Mouse (Mus musculus) adrenal gland, adult 2 months (tissue): ENCODE data around the gene Col23a1. TPM values are rescaled to one million over a fixed set of nuclear protein-coding genes. Genes with fewer than 3 reads are reported as not detected.
"Not testable (repeated sequence)": the region's sequence is repeated elsewhere in the genome, so short reads cannot be mapped to it uniquely, and the experiment has no call there.

Experiments
- DNase-seq: peaks from one replicate; pipeline ENCODE4 v3.0.0; 2021
- polyA plus RNA-seq: library from polyadenylated mRNA; depleted of rRNA; stranded (reverse); fragments of >200 nt; gene quantifications from 2 replicates; pipeline ENCODE4 v1.2.3, GENCODE M21; 2012
- total RNA-seq, 2 experiments: library from RNA; stranded (reverse); gene quantifications; 2 replicates each; pipeline ENCODE4 v1.2.3; 2021

Gene Col23a1
- total and polyA plus RNA-seq, 3 experiments = 1.1 to 6.9 (median 1.4) TPM

DNA sequence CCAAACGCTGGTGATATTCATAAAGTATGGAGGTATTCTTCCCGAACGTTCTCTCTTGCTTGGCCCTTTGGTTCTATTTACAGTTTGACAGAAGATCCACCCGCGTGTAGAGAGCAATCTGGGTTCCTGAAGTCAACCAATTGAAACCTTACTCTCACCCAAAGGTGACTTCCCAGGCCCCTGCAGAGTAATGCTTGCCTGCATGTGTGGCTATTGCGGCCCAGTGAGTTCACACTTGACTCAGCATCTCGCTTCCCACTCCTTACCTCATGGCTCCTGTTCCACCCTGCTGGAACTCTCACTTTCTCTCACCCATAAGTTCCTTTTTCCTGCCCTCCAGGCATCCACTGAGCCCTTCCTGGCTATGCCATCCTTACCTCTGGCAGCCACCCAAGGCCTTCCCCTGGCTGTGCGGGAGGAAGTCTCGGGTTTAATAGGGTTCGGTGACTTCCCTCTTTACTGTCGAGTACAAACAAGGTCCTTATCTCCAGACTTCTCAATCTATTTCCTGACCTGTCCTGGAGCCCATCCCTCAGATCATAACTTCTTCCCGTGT is 38.7 kb downstream of the Col23a1 start:
- peak; percentile 43 for DNase-seq

DNA sequence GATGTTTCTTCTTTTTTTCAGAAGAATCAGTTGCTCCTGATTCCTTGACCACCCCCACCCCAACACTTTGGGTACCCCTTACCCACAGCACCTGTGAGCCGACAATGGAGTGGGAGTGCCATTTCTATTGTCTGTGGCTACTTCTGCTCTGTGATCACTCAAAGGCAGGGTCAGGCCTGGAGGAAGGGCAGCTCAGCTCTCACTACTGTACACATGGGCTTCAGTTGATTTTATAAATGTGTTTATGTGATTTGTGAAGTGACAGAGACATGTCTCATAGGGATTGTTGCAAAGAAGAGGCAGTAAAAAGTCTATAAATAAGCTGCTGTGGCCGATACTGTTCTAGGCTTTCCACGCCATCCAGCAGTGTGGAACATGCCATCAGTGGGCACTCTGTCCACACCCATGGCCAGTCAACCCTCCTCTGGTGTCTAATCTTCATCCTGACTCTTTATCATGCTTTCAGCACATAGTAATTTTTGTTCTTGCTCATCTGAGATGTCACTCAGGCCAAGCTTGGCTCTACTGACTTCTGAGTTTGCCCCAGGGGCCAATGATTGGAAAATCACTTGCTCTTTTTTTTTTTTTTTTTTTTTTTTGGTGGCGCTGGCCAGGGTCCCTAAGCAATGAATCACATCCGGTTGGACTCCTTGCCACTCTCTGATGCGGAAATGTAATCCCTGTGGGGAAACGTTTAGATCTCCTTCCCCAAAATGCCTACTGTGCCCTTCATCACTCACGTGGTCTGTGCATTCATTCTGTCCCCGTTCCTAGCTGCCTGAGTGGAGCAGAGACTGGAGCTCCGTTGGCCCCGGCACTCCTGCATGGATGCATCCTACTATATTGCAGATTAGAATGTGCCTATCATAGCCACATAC is 40.4 kb downstream of the Col23a1 start:
- DNase-seq = no peak

DNA sequence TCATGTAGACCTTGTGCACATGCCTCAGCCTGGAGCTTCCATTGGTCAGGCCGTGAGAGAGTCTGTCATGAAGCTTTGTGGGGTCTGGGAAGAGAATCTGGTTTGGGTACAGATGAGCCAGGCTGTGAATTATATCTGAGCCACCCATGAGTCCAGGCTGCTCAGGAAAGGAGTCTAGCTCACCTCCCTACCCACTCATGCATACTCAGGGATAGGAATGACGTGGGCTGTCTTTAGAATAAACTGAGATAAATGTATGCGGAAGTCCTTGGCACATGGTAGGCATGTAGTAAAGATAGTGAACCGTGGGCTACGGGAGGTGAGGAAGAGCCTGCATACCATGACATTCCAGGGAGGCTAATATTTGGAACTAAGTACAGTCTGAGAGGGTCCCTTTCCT is 44.3 kb downstream of the Col23a1 start:
- no peak for DNase-seq

DNA sequence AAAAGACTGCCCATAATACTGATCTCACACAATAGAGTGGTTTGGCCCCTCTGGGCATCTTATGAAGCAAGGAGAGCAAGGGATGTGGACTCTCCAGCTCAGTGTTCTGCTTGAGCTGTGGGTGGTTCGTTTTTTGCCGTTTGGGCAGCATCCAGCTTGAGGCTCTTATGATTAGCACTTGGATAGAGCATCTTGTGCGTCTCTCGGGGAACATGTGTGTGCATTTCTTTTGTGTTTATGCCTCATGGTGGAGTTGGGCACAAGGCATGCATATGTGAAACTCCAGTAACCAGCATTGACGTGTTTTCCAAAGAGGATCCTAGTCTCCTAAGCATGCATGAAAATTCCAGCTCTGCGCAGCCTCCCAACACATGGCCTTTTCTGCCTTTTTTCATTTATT is 47.9 kb downstream of the Col23a1 start:
- no peak for DNase-seq

DNA sequence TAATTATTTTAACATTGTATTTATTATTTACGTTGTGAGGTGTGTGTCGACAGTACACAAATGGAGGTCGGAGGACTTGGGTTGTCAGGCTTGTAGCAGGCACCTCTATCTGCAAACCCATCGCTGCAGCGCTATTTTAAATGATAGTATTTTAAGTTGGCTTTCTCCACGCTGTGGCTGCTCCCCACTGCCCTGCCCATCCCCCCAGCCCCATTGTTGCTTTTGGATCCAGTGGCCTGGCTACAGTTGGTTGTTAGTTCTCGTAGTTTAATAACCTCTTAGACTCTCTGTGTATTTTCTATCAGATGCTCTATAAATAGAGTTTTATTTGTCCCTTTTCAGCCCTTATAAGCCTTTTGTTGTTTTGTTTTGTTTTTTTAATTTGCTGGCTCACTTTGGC is 48.7 kb downstream of the Col23a1 start:
- DNase-seq = no peak

DNA sequence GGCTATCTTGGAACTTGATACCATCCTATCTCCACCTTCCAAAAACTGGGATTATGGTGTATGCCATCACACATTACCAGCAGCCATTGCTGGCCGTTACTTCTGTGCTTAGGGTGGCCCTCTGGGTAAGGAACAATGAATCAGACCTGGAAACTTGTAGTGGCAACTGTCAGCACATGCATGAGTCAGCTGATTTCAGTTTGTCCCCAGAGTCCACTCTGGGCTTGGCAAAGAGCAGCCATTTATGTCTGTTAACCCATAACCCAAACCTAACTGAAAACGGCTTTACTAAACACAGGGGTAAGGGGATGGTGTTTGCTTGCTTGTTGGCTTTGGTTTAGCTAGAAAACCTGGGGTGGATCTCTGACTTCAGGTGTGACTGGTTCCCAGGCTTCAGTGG is 51.4 kb downstream of the Col23a1 start:
- no peak for DNase-seq

DNA sequence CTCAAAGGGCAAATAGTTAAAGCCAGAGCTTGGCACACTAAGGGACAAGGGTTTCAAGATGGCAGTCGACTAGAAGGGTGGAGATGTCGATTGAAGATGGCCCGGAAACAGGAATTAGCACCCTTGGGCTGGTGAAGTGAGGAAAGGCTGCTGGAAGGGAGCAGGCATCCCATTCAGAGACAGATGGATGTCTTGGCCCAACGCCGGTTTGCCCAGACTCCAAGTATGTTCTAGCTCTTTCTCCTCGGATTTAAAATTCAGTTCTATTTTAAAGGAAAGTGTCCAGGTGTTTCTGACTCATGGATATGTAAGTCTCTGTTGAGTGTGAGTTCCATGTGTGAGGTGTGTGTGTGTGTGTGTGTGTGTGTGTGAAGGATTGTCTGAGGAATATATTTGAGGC is 53.1 kb downstream of the Col23a1 start:
- DNase-seq = no peak

DNA sequence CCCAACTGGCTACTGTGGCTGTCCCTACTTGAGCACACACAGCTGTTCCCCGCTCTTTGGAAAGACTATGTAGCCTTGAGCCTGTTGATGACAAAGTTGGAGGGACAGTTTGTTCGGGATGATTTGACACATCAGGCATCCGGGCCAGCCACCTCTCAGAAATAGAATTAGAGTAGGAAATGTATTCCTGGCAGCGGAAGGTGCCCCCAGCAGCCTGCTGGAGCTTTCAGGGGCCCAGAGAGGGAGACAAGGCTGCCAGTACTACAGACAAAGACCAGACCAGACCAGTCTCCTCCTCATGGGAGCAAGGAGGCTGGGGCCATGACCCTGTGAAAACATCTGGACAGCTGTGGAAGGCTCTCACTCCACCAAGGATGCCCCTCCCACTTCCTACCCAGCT is 53.6 kb downstream of the Col23a1 start:
- peak; percentile 30 for DNase-seq

DNA sequence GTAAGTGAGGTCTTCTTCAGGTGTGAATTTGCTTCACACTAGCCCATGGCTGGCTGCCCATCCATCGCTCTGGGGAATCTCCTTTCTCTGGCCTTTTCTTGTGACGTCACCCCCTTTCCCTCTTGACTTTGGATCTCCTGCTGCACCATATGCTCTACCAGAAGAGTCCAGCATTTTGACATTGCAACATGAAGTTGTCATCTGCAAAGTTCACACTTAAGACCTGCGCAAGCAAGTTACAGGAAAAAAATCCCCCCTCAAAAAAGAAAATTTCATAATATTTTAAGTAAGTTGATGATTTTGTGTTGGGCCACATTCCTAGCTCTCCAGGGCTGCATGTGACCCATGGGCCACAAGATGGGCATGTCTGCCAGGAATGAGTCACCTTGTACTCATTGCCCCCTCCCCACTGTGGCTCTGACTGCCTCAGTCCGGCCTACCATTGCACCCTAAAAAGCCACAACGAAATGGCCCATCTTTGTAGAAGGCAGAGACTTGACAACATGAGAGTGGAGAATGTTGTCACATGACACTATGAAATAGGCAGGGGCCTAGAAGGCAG is 54.1 kb downstream of the Col23a1 start:
- no peak for DNase-seq

DNA sequence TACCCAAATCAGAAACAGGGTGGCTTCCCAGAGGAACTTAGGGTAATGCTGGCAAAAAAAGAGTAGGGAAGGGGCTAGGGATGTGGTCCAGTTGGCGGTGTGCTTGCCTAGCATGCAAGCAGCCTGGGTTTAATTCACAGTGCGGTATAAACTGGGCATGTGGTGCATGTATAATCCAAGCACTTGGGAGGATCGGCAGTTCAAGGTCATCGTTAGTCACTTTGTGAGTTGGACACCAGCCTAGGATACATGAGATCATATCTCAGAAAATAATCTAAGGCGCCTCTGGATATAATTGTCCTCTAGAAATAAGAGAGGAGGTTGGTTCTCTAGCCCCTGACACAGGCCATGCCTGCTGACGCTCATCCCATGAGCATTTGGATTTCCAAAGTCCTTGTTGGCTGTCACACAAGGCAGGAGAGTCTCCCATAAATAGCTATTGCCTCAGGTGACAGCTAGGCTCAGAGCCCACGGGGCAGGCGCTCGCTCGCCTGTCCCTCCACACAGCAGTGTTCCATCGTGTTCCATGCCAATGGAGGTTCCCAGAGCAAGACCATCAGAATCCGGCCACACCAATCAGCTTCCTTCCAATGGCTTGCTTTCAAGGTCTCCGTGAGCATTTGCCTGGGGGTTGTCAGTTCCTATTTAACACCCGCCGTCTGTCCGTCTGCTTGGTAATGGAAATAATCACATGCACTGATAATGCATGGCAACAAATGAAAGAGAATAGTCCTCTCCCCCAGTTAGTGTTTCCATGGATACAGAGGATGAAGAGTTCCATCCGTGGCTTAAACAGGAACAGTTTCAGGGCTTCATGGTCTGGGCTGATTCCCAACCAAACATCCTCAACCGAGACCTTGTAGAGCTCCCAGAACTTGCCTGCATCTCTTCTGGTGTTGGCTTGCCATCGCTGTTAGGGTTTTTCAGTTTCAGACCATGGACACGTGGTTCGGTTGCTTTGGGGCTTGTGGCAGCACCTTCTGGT is 56.1 kb downstream of the Col23a1 start:
- peak; percentile 72 for DNase-seq

DNA sequence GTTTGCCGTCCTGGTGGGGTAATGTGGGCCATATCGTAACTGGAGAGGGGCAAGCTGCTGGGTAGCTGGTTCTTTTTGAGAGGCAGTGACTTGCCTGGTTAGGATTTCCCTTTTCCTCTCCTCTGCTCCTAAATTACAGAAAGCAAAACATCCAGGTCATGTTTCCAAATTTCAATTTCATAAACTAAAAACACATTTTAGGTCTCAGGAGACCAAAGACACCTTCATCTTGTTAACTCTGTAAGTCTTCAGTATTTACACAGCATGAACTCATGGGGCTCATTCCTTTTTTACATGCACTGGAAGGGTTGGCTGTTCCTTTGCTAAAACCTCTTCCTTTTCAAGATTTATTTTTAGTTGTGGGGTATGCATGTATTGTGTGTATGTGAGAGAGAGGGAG is 58.0 kb downstream of the Col23a1 start:
- DNase-seq = no peak

DNA sequence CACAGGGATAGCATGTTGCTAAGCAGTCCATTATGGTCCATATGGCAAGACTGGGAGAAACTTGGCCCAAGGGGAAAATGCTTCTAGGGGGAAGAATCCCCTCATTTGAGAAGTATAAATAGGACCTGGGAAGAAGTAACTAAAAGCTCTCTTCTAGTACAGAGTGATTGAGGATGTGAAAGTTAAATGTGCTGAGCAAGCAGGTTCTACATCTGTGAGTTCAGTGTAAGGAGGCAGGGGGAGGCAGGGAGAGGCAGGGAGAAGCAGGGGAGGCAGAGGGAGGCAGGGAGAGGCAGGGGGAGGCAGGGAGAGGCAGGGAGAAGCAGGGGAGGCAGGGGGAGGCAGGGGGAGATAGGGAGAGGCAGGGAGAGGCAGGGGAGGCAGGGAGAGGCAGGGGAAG is 59.9 kb downstream of the Col23a1 start:
- no peak for DNase-seq

DNA sequence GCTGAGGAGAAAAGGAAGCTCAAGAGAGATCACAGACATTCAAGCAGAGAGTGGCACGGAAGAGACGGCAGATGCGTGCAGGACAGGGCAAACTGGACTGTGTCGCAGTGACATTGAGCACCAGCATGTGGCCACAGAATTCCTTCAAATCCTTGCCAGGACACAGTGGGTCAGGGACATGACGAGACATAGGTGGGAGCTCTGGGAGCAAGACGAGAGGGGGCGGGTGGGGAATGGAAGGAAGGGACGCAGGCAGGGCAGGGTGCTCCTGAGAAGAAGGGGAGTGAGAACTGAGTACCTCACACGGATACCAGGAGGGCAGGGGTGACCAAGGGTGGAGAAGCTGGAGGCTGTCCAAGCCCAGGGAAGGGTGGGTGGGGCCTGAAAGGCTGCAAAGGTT is 61.4 kb downstream of the Col23a1 start:
- no peak for DNase-seq

DNA sequence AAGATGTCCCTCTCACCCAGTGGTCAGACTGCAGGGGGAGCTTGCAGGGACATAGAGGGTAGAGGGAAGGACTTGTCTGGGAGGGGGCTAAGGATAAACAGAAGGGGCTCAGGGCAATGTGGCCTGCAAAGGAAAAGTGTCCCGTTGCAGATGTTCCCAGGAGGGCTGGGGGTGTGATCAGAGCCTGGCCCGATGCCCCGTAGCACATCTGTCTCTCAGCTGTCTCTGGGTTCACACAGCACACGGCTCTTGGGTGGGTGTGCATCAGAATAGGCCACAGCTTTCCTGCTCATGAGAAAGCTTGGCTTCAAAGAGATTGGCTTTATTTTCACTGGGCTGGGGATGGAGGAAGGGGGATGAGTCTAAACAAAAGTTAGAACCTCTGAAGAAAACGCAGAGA is 62.1 kb downstream of the Col23a1 start:
- no peak for DNase-seq

DNA sequence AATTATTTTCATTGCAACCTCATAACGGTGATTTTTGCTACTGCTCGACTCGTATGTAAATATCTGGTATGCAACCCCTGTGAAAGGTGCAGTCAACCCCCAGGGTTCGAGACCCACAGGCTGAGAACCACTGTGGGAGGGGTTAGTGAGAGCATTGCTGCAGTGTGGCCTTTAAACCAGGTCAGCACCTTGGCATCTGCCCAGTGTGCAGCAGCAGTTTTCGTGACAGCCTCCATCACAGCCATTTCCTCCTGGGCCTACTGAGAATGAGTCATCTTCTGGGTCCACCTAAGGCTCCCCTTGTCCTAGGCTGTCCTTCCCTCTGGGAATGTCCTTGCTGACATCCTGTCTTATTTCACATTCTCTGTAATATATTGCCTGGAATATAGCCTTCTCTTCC is 64.0 kb downstream of the Col23a1 start:
- peak; percentile 71 for DNase-seq

DNA sequence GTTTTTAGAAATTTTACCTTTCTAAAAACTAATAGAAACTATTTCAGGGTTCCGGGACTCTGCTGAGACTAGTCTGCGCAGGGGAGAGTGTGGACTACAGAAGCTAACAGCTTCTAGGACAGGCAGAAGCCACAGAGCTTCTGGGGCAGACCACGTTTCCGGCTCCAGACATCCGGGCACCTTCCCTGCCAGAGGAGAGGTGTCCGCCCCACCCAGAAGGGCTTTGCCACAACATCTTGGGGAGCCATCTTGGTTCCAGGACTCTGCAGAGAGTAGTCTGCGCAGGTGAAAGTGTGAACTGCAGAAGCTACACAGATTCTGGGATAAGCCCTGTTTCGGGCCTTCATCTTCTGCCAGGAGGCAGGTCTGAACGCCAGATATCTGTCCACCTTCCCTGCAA is 69.3 kb downstream of the Col23a1 start:
- DNase-seq = not testable (repeated sequence)

DNA sequence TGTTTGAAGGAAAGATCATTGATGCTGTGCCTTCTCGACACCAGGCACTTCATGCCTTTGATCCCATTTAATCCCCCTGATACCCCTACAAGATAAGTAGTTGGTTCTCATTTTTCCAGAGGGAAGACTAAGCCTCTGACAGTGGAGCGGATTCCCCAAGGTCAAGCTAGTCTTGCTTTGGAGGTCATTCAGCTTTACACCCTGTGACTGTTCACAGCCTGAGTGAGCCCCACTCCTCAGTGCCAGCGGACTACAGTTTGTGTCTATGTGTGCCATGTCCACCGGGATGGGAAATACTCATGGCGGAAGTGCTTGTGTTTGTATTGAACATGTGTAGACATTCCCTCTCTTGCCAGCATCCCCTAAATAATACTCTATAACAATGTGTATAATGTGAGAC is 74.6 kb downstream of the Col23a1 start:
- peak; percentile 35 for DNase-seq

DNA sequence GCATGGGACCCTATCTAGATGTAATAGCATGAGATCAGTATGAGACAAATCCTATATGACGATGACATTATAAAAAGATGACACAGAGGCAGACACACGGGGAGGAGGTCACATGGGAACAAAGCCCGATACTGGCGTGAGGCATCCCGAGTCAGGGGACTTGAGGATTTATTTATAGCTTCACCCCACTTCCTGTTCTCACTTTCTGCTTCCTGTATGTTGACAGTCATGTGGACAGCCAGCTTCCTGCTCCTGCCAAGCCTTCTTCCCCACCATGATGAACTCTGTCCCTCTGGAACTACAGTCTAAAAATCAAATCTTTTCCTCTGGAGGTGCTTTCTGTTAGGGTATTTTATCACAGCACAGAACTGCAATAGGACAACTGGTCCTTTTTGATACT is 77.6 kb downstream of the Col23a1 start:
- no peak for DNase-seq

DNA sequence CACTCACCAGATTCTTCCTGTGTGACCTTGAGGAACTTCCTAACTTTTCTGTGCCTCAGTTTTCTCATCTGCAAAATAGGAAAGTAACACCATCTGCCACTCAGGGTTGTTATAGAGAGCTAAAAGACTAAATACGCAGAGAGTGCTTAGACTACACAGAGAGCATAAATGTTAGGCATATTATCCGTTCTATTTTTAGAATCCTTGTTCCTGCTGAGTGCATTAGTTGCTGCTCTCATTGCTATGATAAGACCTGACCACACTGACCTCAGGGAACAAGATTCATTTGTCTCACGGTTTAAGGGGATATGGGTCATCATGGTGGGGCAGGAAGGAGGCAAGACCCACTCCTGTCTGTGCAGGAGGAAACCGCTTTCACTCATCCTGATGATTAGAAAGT is 80.6 kb downstream of the Col23a1 start:
- DNase-seq = no peak

DNA sequence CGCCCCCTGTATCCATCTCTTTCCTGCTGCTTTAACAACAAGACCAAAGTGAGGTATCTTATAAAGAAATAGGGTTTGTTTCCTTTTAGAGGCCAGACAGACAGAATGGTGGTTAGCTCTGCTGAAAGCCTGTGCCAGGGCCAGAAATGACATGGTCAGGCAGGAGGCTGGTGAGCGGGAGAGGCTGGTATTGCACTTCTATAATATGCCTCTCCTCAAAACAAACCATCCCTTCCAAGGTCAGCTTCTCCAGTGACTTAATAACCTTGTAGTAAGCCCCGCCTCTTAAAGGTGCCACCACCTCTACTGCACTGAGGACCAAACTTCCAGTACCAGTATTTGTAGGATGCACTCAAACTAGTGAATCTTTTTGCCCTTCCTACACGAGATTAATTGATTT is 81.6 kb downstream of the Col23a1 start:
- DNase-seq = peak; percentile 23

DNA sequence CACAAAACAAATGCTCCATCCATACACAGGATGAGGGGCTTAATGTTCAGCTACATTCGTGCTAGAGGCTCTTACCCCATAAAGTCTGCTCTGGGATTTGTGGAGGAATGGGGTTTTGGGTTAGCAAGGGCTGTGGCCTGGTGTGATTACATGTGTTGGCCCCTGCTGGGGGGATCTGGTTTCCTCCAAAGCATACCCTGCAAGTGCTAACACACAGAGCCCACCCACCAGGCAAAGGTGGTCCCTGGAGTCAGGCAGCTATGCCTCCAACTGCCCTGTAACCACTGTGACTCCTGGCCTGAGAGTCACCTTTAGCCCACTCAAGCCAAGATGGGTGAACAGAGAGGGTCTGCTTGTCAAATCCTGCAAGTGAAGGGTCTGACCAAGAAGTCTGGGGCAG is 82.2 kb downstream of the Col23a1 start:
- no peak for DNase-seq

DNA sequence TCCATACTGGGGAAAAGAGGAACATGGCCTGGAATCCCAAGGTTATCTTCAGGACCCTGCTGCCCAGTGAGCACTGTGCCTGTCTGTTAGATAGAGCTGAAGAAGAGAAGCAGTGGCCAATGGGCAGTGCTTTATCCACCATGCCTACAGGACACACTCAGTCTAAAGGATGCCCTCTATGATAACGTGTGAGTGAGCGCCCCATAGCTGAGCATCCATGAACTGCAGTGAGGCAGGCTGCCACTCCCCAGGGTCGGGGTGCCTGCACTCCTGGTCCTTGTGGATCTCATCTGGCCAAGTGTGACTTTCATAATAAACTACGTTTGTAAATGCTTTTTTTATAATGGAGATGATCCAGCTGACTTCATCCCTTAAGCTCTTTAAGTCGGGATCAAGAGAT is 87.5 kb downstream of the Col23a1 start:
- DNase-seq = no peak
